Mouse (Mus musculus): ENCODE measurements around the gene Tmem52. TPM values are rescaled to one million over a fixed set of nuclear protein-coding genes. Genes with fewer than 3 reads are reported as not detected.

The Tmem52 gene
- total RNA-seq, 1 experiment from 2014 or later = not detected

- ATAC-seq (replicated peaks; ENCODE audit: low read depth, poor library complexity, severe bottlenecking) = no peak
These were observed 32.2 kb downstream of the Tmem52 start for GRCm38 (mm10) chr4:155501126-155501525.

- ATAC-seq (replicated peaks; ENCODE audit: low read depth, poor library complexity, severe bottlenecking) = peak; percentile 84
These were observed 36.2 kb downstream of the Tmem52 start for GRCm38 (mm10) chr4:155505067-155505466.

GRCm38 (mm10) chr4:155505671-155506295, 36.9 kb downstream of the Tmem52 start:
- no peak for ATAC-seq (replicated peaks; ENCODE audit: low read depth, poor library complexity, severe bottlenecking)

GRCm38 (mm10) chr4:155508614-155509013, 39.7 kb downstream of the Tmem52 start:
- no peak for ATAC-seq (replicated peaks; ENCODE audit: low read depth, poor library complexity, severe bottlenecking)

- ATAC-seq (replicated peaks; ENCODE audit: low read depth, poor library complexity, severe bottlenecking) = no peak
These were observed 42.1 kb downstream of the Tmem52 start for GRCm38 (mm10) chr4:155510981-155511380.

- no peak for ATAC-seq (replicated peaks; ENCODE audit: low read depth, poor library complexity, severe bottlenecking)
These were observed 45.9 kb downstream of the Tmem52 start for GRCm38 (mm10) chr4:155514810-155515209.

GRCm38 (mm10) chr4:155517948-155518517, 49.1 kb downstream of the Tmem52 start:
- ATAC-seq (replicated peaks; ENCODE audit: low read depth, poor library complexity, severe bottlenecking) = no peak

Other genes with a start within 250 kb of the Tmem52 start
- 8.4 and 9.9 TPM in 2 replicates for gene Ski, start 246.5 kb upstream of the Tmem52 start, total RNA-seq (2017)
- gene Faap20, start 219.3 kb upstream of the Tmem52 start, total RNA-seq (2017) = 25.5 and 25.9 TPM in 2 replicates
- gene Prkcz, start 107.8 kb upstream of the Tmem52 start, total RNA-seq (2017) = not detected in 2 replicates
- 0.05 TPM in 1 of 2 replicates, not detected in the other for gene Gabrd, start 71.0 kb upstream of the Tmem52 start, total RNA-seq (2017)
- gene Cfap74, start 59.9 kb upstream of the Tmem52 start, total RNA-seq (2017) = 0.23 and 0.29 TPM in 2 replicates
- 174 and 208 TPM in 2 replicates for gene Gnb1, start 22.2 kb downstream of the Tmem52 start, total RNA-seq (2017)
- gene Nadk, start 93.3 kb downstream of the Tmem52 start, total RNA-seq (2017) = 50.8 and 57.0 TPM in 2 replicates
- gene Slc35e2, start 132.3 kb downstream of the Tmem52 start, total RNA-seq (2017) = 14.2 and 15.8 TPM in 2 replicates
- gene Cdk11b, start 155.7 kb downstream of the Tmem52 start, total RNA-seq (2017) = 50.8 and 66.1 TPM in 2 replicates
- not detected in 2 replicates for gene Gm10563, start 176.3 kb downstream of the Tmem52 start, total RNA-seq (2017)
- gene Mmp23, start 184.3 kb downstream of the Tmem52 start, total RNA-seq (2017) = 0.91 TPM in 1 of 2 replicates, not detected in the other
- 18.9 and 21.1 TPM in 2 replicates for gene Mib2, start 200.1 kb downstream of the Tmem52 start, total RNA-seq (2017)
- 2.9 and 3.2 TPM in 2 replicates for gene Fndc10, start 225.2 kb downstream of the Tmem52 start, total RNA-seq (2017)
- gene Ssu72, start 235.7 kb downstream of the Tmem52 start, total RNA-seq (2017) = 73.2 and 108 TPM in 2 replicates

Data from common myeloid progenitor, adult 5-6 weeks (primary cell).